Mouse (Mus musculus) ovary, adult 18-20 months (tissue): ENCODE results near the gene Prrc2a.
A peak's percentile ranks its signal among the peaks of the same experiment; 100 is the strongest.

Source experiments
- DNase-seq: peaks from one replicate; pipeline ENCODE4 v3.0.0; 2022; ENCODE audit warnings: low spot score, mixed read lengths

Prrc2a gene

GRCm38 (mm10) chr17:35162121-35162520 lies 2.6 kb downstream of the Prrc2a start:
- no peak for DNase-seq

GRCm38 (mm10) chr17:35161421-35161820 lies 3.3 kb downstream of the Prrc2a start:
- DNase-seq, result no peak

GRCm38 (mm10) chr17:35159638-35160037 lies 5.1 kb downstream of the Prrc2a start:
- no peak for DNase-seq

- no peak for DNase-seq
Observed at GRCm38 (mm10) chr17:35158850-35159593, 5.7 kb downstream of the Prrc2a start.

GRCm38 (mm10) chr17:35157661-35158175 lies 7.0 kb downstream of the Prrc2a start:
- DNase-seq, result no peak

GRCm38 (mm10) chr17:35157254-35157653 lies 7.4 kb downstream of the Prrc2a start:
- DNase-seq, result no peak

- no peak for DNase-seq
Observed at GRCm38 (mm10) chr17:35156461-35157200, 8.1 kb downstream of the Prrc2a start.

- no peak for DNase-seq
Observed at GRCm38 (mm10) chr17:35155451-35155850, 9.2 kb downstream of the Prrc2a start.

GRCm38 (mm10) chr17:35154616-35155015 lies 10.1 kb downstream of the Prrc2a start:
- DNase-seq, result no peak

GRCm38 (mm10) chr17:35153931-35154330 lies 10.8 kb downstream of the Prrc2a start:
- no peak for DNase-seq

- DNase-seq, result no peak
Observed at GRCm38 (mm10) chr17:35153077-35153476, 11.6 kb downstream of the Prrc2a start.

GRCm38 (mm10) chr17:35152121-35152520 lies 12.6 kb downstream of the Prrc2a start:
- DNase-seq, result no peak

GRCm38 (mm10) chr17:35147922-35148639 lies 16.6 kb downstream of the Prrc2a start:
- DNase-seq, result no peak

- no peak for DNase-seq
Observed at GRCm38 (mm10) chr17:35147348-35147747, 17.3 kb downstream of the Prrc2a start.

- no peak for DNase-seq
Observed at GRCm38 (mm10) chr17:35146139-35146538, 18.6 kb downstream of the Prrc2a start.

- DNase-seq, result peak; percentile 87
Observed at GRCm38 (mm10) chr17:35141971-35142370, 22.7 kb downstream of the Prrc2a start.

GRCm38 (mm10) chr17:35140490-35140996 lies 24.2 kb downstream of the Prrc2a start:
- DNase-seq, result no peak

- DNase-seq, result no peak
Observed at GRCm38 (mm10) chr17:35139269-35139668, 25.4 kb downstream of the Prrc2a start.

GRCm38 (mm10) chr17:35135591-35136320 lies 28.9 kb downstream of the Prrc2a start:
- DNase-seq, result no peak

GRCm38 (mm10) chr17:35134801-35135590 lies 29.7 kb downstream of the Prrc2a start, which contains the start of gene Bag6:
Gene Bag6 (plus strand): TSS chr17:35135178.
- DNase-seq, result peak; percentile 87

- DNase-seq, result no peak
Observed at GRCm38 (mm10) chr17:35133517-35133916, 31.2 kb downstream of the Prrc2a start.
